Mouse (Mus musculus) myocyte (in vitro differentiated cells): ENCODE results near the gene Akap12.

Experiments
- POLR2A ChIP-seq: IDR thresholded peaks from one replicate; pipeline ENCODE4 v1.6.1; 2011; ENCODE audit warnings: low read depth, mild to moderate bottlenecking, control low read depth, moderate library complexity; ENCODE audit not compliant: insufficient read length
- TCF12 ChIP-seq: IDR thresholded peaks from one replicate; pipeline ENCODE4 v1.6.1; 2011; ENCODE audit warnings: mild to moderate bottlenecking, control low read depth; ENCODE audit not compliant: poor library complexity, insufficient read depth, severe bottlenecking

- TF ChIP-seq POLR2A (no peak), TCF12 (no peak)
These were observed 105.8 kb downstream of the Akap12 start for GRCm38 (mm10) chr10:4372011-4372410.
